Mouse (Mus musculus) midbrain, postnatal 0 days (tissue): ENCODE results near the gene Mmrn2. TPM values are rescaled to one million over a fixed set of nuclear protein-coding genes. Genes with fewer than 3 reads are reported as not detected.

ENCODE experiments used
- ATAC-seq: fragments of 200-750 bp; cut with Nextera tagmentation; 2 replicates; pipeline ENCODE4 v1.8.0; 2017; ENCODE audit warnings: moderate number of reproducible peaks, mild to moderate bottlenecking, moderate TSS enrichment, moderate library complexity; ENCODE audit not compliant: low FRiP score
- DNase-seq: peaks from one replicate; pipeline ENCODE4 v3.0.0-alpha.2; 2015; ENCODE audit warnings: low spot score
- H3K27ac ChIP-seq: fragments of 300-500 bp; sonication (generic); 2 replicates; pipeline ENCODE4 v1.5.1; 2014; ENCODE audit warnings: low read depth, mild to moderate bottlenecking, low read length, mixed read lengths
- H3K27me3 ChIP-seq: fragments of 300-500 bp; sonication (generic); 2 replicates; pipeline ENCODE4 v1.6.1; 2014; ENCODE audit warnings: low read length, control low read depth, mixed read lengths; ENCODE audit not compliant: insufficient read depth
- H3K36me3 ChIP-seq: fragments of 300-500 bp; sonication (generic); 2 replicates; pipeline ENCODE4 v1.6.1; 2014; ENCODE audit warnings: low read length, control low read depth, mixed read lengths; ENCODE audit not compliant: insufficient read depth
- H3K4me1 ChIP-seq: fragments of 300-500 bp; sonication (generic); 2 replicates; pipeline ENCODE4 v1.6.1; 2014; ENCODE audit warnings: mild to moderate bottlenecking, control low read depth, antibody characterized with exemption, low read length, mixed read lengths; ENCODE audit not compliant: insufficient read depth
- H3K4me2 ChIP-seq: fragments of 300-500 bp; sonication (generic); 2 replicates; pipeline ENCODE4 v1.6.1; 2014; ENCODE audit warnings: low read depth, mild to moderate bottlenecking, low read length, mixed read lengths; ENCODE audit not compliant: poor library complexity, severe bottlenecking
- H3K4me3 ChIP-seq: fragments of 300-500 bp; sonication (generic); 2 replicates; pipeline ENCODE4 v1.5.1; 2014; ENCODE audit warnings: low read depth, mild to moderate bottlenecking, low read length, moderate library complexity
- H3K9ac ChIP-seq: fragments of 300-500 bp; sonication (generic); replicated peaks from 2 replicates; pipeline ENCODE4 v1.6.1; 2014; ENCODE audit warnings: mild to moderate bottlenecking, low read length, moderate library complexity, mixed read lengths; ENCODE audit not compliant: poor library complexity, severe bottlenecking
- H3K9me3 ChIP-seq: fragments of 300-500 bp; sonication (generic); 2 replicates; pipeline ENCODE4 v1.6.1; 2016; ENCODE audit warnings: low read length, control low read depth
- CTCF ChIP-seq: IDR thresholded peaks from 2 replicates; pipeline ENCODE4 v1.5.1; 2016; ENCODE audit warnings: antibody characterized with exemption, mild to moderate bottlenecking
- WGBS: fragments of 180-500 bp; shearing (Covaris S2); extraction: QIAGEN DNeasy Blood & Tissue Kit; methylation state at CpG from one replicate; pipeline ENCODE4 v1.1.7; 2014; 5-methylcytosine and 5-hydroxymethylcytosine counted together
- polyA plus RNA-seq: library from polyadenylated mRNA; unstranded; fragments of >200 nt; fragmentation: Nextera tagmentation; extraction: Ambion mirVana; gene quantifications from 2 replicates; pipeline ENCODE4 v1.2.1, GENCODE M21; 2015
- total RNA-seq: library from RNA; depleted of rRNA; stranded (reverse); fragments of >200 nt; gene quantifications from 2 replicates; pipeline ENCODE4 v1.2.3, GENCODE M21; 2014

Mmrn2 gene
- total and polyA plus RNA-seq, 2 experiments from 2014 or later = 2.1 to 2.9 TPM

- no peak overlapping the region for H3K4me3 ChIP-seq
- no peak overlapping the region for H3K9ac ChIP-seq
- no peak for ATAC-seq
- H3K36me3 ChIP-seq = no peaks in the 10 kb centered on the region
- no peak overlapping the region for H3K27ac ChIP-seq
- 85% methylated on average over 7 of the region's 7 CpGs for WGBS
- DNase-seq = no peak
- no peak for TF ChIP-seq CTCF
- H3K4me1 ChIP-seq = no peaks in the 10 kb centered on the region
- no peaks in the 10 kb centered on the region for H3K27me3 ChIP-seq
- H3K9me3 ChIP-seq = no peaks in the 10 kb centered on the region
- no peak overlapping the region for H3K4me2 ChIP-seq
These were observed 17.4 kb upstream of the Mmrn2 start for GRCm38 (mm10) chr14:34357671-34358455.

- DNase-seq (no peak), ATAC-seq (no peak)
- Histone ChIP-seq H3K27me3 (no peaks in the 10 kb centered on the region), H3K36me3 (no peaks in the 10 kb centered on the region), H3K4me1 (peaks cover 5% of the 10 kb centered on the region), H3K9me3 (no peaks in the 10 kb centered on the region), H3K9ac (no peak overlapping the region), H3K4me3 (no peak overlapping the region), H3K27ac (no peak overlapping the region), H3K4me2 (no peak overlapping the region)
- TF ChIP-seq CTCF = no peak
- WGBS = 46% methylated on average over 5 of the region's 5 CpGs
These were observed 15.5 kb upstream of the Mmrn2 start for GRCm38 (mm10) chr14:34359676-34360244.

GRCm38 (mm10) chr14:34360251-34360650 lies 15.0 kb upstream of the Mmrn2 start:
- no peak for DNase-seq
- Histone ChIP-seq H3K27me3 (no peaks in the 10 kb centered on the region), H3K36me3 (no peaks in the 10 kb centered on the region), H3K4me1 (peaks cover 5% of the 10 kb centered on the region), H3K4me3 (no peak overlapping the region), H3K27ac (no peak overlapping the region), H3K9ac (no peak overlapping the region), H3K4me2 (no peak overlapping the region), H3K9me3 (no peaks in the 10 kb centered on the region)
- 46% methylated on average over 6 of the region's 6 CpGs for WGBS
- TF ChIP-seq CTCF = no peak
- no peak for ATAC-seq

- H3K4me2 ChIP-seq = no peak overlapping the region
- H3K4me3 ChIP-seq = no peak overlapping the region
- ATAC-seq = no peak
- WGBS = 87% methylated on average over 4 of the region's 4 CpGs
- no peak overlapping the region for H3K27ac ChIP-seq
- no peak for DNase-seq
- no peaks in the 10 kb centered on the region for H3K27me3 ChIP-seq
- H3K9me3 ChIP-seq = no peaks in the 10 kb centered on the region
- H3K36me3 ChIP-seq = no peaks in the 10 kb centered on the region
- no peak overlapping the region for H3K9ac ChIP-seq
- H3K4me1 ChIP-seq = peaks cover 5% of the 10 kb centered on the region
- TF ChIP-seq CTCF = no peak
These were observed 13.1 kb upstream of the Mmrn2 start for GRCm38 (mm10) chr14:34362135-34362534.

- H3K9ac ChIP-seq = no peak overlapping the region; the same call in 1 of the 2 replicates
- WGBS = 31% methylated on average over 18 of the region's 18 CpGs
- DNase-seq = peak; percentile 83
These were observed 12.4 kb upstream of the Mmrn2 start for GRCm38 (mm10) chr14:34362726-34363445.

More at GRCm38 (mm10) chr14:34362726-34363445, 12.4 kb upstream of the Mmrn2 start:
- H3K36me3 ChIP-seq = no peaks in the 10 kb centered on the region
- H3K27me3 ChIP-seq = no peaks in the 10 kb centered on the region
- peaks cover 5% of the 10 kb centered on the region for H3K4me1 ChIP-seq
- peak overlapping the region; percentile 85 for H3K4me2 ChIP-seq
- peak; percentile 81 for TF ChIP-seq CTCF
- H3K4me3 ChIP-seq = peak overlapping the region; percentile 41
- ATAC-seq = peak; percentile 64
- peak overlapping the region; percentile 75 for H3K27ac ChIP-seq
- H3K9me3 ChIP-seq = no peaks in the 10 kb centered on the region
